Mouse (Mus musculus) forebrain, embryonic 15.5 days (tissue): Measurements from ENCODE around the gene Zfp518a. TPM values are rescaled to one million over a fixed set of nuclear protein-coding genes. Genes with fewer than 3 reads are reported as not detected.

Source experiments
- ATAC-seq: fragments of 200-750 bp; cut with Nextera tagmentation; replicated peaks from 2 replicates; pipeline ENCODE4 v1.8.0; 2017; ENCODE audit warnings: mild to moderate bottlenecking, moderate TSS enrichment, moderate library complexity
- H3K27ac ChIP-seq: fragments of 300-500 bp; sonication (generic); replicated peaks from 2 replicates; pipeline ENCODE4 v1.5.1; 2015; ENCODE audit warnings: mild to moderate bottlenecking, inconsistent platforms
- H3K27me3 ChIP-seq: fragments of 300-500 bp; sonication (generic); 2 replicates; pipeline ENCODE4 v1.6.1; 2015; ENCODE audit warnings: inconsistent platforms
- H3K36me3 ChIP-seq: fragments of 300-500 bp; sonication (generic); 2 replicates; pipeline ENCODE4 v1.6.1; 2015; ENCODE audit warnings: mild to moderate bottlenecking, inconsistent platforms
- H3K4me1 ChIP-seq: fragments of 300-500 bp; sonication (generic); 2 replicates; pipeline ENCODE4 v1.6.1; 2015; ENCODE audit warnings: inconsistent platforms
- H3K4me2 ChIP-seq: fragments of 300-500 bp; sonication (generic); replicated peaks from 2 replicates; pipeline ENCODE4 v1.6.1; 2015; ENCODE audit warnings: mild to moderate bottlenecking, inconsistent platforms
- H3K4me3 ChIP-seq: fragments of 300-500 bp; sonication (generic); 2 replicates; pipeline ENCODE4 v1.5.1; 2015; ENCODE audit warnings: mild to moderate bottlenecking, inconsistent platforms
- H3K9ac ChIP-seq: fragments of 300-500 bp; sonication (generic); replicated peaks from 2 replicates; pipeline ENCODE4 v1.6.1; 2015; ENCODE audit warnings: mild to moderate bottlenecking, inconsistent platforms
- H3K9me3 ChIP-seq: fragments of 300-500 bp; sonication (generic); 2 replicates; pipeline ENCODE4 v1.6.1; 2016; ENCODE audit warnings: inconsistent platforms
- WGBS: fragments of 180-500 bp; shearing (Covaris S2); methylation state at CpG from one replicate; pipeline ENCODE4 v1.1.7; 2015; ENCODE audit warnings: mixed read lengths; 5-methylcytosine and 5-hydroxymethylcytosine counted together
- microRNA-seq: library from miRNA; unstranded; fragments of <30 nt; microRNA quantifications from one replicate; pipeline ENCODE4, GENCODE M21; 2016
- polyA plus RNA-seq: library from polyadenylated mRNA; unstranded; fragments of >200 nt; fragmentation: Nextera tagmentation; extraction: Ambion mirVana; gene quantifications from 2 replicates; pipeline ENCODE4 v1.2.1, GENCODE M21; 2015

Gene Zfp518a
- polyA plus RNA-seq, 1 experiment from 2014 or later = 6.8 TPM

DNA sequence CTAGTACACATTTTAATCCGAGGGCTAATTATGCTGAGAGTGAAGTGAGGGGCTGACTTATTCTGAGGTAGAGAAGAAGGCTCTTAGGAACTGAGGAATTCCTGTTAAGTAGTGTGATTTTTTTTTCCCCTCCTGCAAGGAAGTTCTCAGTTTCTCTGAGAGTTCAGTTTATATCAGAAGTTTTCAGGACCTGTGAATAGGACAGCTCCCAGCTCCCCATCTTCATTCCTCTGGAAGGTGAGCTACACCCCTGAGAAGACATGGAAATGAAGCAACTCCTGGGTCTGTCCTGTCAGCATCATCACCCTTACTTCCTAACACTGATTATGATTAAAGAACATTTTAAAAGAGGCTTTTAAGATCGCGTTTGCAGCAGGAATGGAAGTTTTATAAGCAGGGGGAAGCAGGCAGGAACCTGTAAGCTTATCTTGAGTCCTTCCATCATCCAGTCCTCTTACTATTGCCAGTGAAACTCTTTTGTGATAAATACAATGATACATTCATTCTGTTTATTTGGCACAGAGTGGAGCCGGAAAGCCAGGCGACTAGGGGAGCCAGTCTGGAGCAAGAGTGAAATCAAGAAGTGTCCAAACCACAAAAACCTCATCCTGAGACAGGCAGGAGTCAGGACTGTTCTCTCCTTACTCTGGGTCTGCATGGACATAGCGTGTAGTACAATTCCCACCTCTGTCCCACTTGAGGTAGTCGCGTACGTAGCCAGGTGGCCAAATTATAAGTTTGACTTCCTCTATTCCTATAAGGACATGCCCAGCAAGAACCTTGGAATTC is 37.3 kb downstream of the Zfp518a start:
- WGBS = 64% methylated on average over 9 of the region's 9 CpGs
- no peak for ATAC-seq

DNA sequence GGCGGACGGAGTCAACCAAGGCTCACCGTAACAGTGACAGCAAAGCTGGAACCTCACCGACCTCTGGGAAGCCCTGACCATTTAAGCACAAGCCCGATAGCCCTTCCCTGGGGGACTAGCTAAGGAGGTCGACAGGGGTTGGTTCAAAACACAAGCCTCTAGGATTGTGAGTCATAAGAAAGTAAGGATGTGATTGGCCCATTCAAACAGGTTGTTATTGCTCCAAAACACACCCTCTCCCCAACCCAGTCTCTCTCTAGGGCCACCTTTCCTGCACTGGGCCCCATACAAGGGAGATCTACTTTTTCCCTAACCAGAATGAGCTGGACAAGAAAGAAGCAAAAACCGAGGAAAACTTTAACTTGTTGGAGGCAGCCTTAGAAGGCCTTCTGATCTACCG is 40.9 kb downstream of the Zfp518a start:
- Histone ChIP-seq H3K9ac (no peak overlapping the region), H3K4me1 (no peaks in the 10 kb centered on the region), H3K27ac (no peak overlapping the region), H3K4me3 (no peak overlapping the region), H3K9me3 (no peaks in the 10 kb centered on the region), H3K4me2 (no peak overlapping the region), H3K27me3 (no peaks in the 10 kb centered on the region), H3K36me3 (no peaks in the 10 kb centered on the region)
- ATAC-seq = no peak
- 46% methylated on average over 8 of the region's 8 CpGs for WGBS

More for the DNA sequence above, 37.3 kb downstream of the Zfp518a start:
- no peak overlapping the region for H3K4me2 ChIP-seq
- H3K36me3 ChIP-seq = no peaks in the 10 kb centered on the region
- no peak overlapping the region for H3K9ac ChIP-seq
- H3K27ac ChIP-seq = no peak overlapping the region
- no peak overlapping the region for H3K4me3 ChIP-seq
- no peaks in the 10 kb centered on the region for H3K27me3 ChIP-seq
- H3K4me1 ChIP-seq = no peaks in the 10 kb centered on the region
- H3K9me3 ChIP-seq = no peaks in the 10 kb centered on the region

DNA sequence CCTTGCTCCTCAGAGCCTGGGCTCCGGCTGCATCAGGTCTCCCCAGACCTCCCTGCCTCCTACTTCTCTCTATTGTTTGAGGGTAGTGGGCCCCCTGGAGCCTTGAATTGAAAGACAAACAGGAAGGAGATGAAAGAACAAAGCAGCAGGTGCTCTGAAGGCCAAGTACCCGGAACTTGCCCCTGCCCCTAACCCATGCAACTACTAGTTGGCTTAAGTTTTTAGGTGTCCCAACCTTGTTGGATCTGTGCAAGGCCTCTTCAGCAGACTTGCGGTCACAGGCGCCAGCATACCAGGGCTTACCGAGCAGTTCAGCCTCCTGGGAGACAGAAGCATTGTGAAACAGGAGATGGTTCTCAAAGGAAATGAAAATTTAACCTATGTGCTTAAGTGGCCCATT is 41.5 kb downstream of the Zfp518a start:
- 29% methylated on average over 5 of the region's 5 CpGs for WGBS
- Histone ChIP-seq H3K4me3 (no peak overlapping the region), H3K27ac (no peak overlapping the region), H3K9me3 (no peaks in the 10 kb centered on the region), H3K27me3 (no peaks in the 10 kb centered on the region), H3K4me2 (no peak overlapping the region), H3K9ac (no peak overlapping the region), H3K4me1 (no peaks in the 10 kb centered on the region), H3K36me3 (no peaks in the 10 kb centered on the region)
- ATAC-seq = no peak

DNA sequence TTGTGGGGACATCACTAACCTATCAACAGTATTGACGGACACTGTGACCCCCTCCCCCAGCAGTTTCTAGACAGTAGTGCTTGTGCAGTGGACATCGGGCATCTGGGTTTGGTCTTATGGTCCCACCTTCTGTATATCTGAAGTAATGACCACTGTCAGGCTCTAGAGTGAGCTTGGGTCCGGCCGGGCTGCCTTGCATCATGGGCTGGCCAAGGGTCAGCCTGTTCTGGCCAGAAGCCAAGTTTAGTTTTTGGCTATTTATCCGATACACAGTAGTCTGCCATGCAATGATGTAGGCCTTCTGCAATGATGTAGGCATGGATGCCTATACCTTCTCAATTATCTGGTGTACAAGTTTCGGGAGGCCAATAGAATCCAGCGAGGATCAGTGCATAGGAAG is 49.0 kb downstream of the Zfp518a start:
- no peak overlapping the region for H3K4me2 ChIP-seq
- no peak overlapping the region for H3K9ac ChIP-seq
- no peaks in the 10 kb centered on the region for H3K4me1 ChIP-seq
- no peak overlapping the region for H3K27ac ChIP-seq
- H3K4me3 ChIP-seq = no peak overlapping the region
- no peaks in the 10 kb centered on the region for H3K9me3 ChIP-seq
- H3K36me3 ChIP-seq = no peaks in the 10 kb centered on the region
- 94% methylated on average over 7 of the region's 7 CpGs for WGBS
- no peaks in the 10 kb centered on the region for H3K27me3 ChIP-seq
- ATAC-seq = no peak

DNA sequence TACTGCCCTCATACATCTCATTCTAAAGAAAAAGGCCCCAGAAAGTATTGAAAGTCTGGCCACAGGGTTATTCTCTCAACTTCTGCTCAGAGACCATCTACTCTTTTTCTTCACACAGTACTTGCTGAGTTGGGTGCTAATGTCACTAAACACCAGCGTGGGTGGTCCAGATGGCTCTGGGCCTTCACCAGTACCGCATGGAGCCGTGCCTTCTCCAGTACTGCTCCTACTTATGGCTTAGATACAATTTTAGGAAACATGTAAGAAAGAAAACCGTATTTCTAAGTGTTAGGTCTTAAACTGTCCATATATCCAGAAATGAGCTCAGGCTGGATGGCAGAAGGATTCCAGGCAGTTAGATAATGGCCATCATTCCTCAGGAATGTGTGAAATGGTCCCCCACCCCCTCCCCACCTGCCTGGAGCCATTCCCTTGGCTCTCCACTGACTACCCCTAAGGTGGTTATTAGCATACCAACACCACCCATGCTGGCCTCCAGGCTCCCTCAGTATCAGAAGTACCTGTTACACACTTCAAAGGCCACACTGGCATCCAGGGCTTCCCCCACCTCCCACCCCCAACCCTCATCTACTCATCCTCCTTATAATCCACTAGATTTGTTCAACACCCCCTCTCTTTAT is 52.6 kb downstream of the Zfp518a start:
- Histone ChIP-seq H3K4me1 (no peaks in the 10 kb centered on the region), H3K27ac (no peak overlapping the region), H3K27me3 (no peaks in the 10 kb centered on the region), H3K9ac (no peak overlapping the region), H3K4me3 (no peak overlapping the region), H3K36me3 (no peaks in the 10 kb centered on the region), H3K9me3 (no peaks in the 10 kb centered on the region), H3K4me2 (no peak overlapping the region)
- ATAC-seq = no peak
- WGBS = 91% methylated on average over 4 of the region's 4 CpGs

DNA sequence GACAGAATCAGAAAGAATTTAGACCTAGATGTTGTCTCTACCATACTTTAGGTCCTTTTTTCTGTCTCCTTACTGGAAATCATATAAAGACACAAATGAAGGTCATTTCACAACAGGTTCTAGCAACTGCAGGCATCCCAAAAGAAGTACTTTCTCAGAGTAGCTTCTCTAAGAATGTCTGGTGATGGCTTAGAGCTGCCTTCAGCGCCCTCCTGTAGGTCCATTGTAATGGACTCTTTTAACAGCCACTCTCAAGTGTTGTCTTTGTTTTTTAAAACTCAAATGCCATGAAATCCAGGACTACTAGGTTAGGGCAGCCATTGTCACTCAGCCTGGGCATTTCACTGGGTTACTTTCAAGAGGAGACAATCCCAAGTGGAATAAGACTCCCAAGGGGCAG is 64.5 kb downstream of the Zfp518a start:
- WGBS = 23% methylated on average over 1 of the region's 1 CpGs
- no peak for ATAC-seq
- Histone ChIP-seq H3K9ac (no peak overlapping the region), H3K27ac (no peak overlapping the region), H3K36me3 (no peaks in the 10 kb centered on the region), H3K4me2 (no peak overlapping the region), H3K4me3 (no peak overlapping the region), H3K27me3 (no peaks in the 10 kb centered on the region), H3K9me3 (no peaks in the 10 kb centered on the region), H3K4me1 (no peaks in the 10 kb centered on the region)

DNA sequence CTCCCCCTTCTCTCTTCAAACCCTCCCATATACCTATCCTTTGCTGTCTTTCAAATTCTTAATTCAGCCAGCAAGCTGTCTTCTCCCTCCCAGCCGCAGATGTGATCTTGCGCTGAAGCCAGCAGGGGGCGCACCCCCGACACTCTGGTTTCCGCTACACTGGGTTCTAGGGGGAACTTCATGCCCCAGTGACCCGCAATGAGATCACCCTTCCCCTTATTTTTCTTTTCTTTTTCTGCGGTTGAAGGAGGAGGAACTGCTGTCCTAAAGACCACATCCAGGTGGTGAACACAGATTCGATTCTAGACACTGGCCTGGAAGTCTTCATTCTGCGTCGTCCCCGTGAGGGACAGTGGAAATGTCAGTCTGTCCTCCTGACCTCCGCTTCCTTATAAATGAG is 68.5 kb downstream of the Zfp518a start:
- no peaks in the 10 kb centered on the region for H3K4me1 ChIP-seq
- no peak for ATAC-seq
- H3K9me3 ChIP-seq = no peaks in the 10 kb centered on the region
- H3K9ac ChIP-seq = no peak overlapping the region
- H3K4me3 ChIP-seq = no peak overlapping the region
- 51% methylated on average over 12 of the region's 12 CpGs for WGBS
- no peak overlapping the region for H3K27ac ChIP-seq
- H3K36me3 ChIP-seq = no peaks in the 10 kb centered on the region
- H3K27me3 ChIP-seq = no peaks in the 10 kb centered on the region
- H3K4me2 ChIP-seq = no peak overlapping the region

DNA sequence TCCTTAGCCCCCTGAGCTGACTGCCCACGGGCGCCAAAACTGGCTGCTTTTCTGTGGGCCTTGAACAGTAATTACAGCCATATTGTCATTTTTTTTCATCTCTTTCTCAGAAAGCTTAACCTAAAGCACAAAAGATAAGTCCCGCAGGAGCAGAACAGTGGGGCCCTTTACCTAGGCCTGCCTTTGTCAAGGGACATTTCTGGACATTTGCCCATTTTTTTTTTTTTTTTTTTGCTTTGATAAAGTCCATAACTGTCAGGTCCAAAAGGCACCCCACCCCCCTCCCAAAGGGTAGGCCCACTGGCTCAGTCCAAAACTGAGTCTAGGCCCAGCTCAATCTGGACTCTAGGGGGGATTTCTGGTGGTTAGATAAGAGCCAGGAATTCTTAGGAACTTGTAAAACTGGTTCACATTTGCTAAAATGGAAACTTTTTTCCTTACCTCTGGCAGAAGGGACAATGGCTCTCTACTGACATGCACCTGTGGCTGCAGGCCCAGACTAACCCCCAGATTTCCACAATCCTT is 69.9 kb downstream of the Zfp518a start:
- Histone ChIP-seq H3K9me3 (no peaks in the 10 kb centered on the region), H3K36me3 (no peaks in the 10 kb centered on the region), H3K4me1 (no peaks in the 10 kb centered on the region), H3K9ac (no peak overlapping the region), H3K27me3 (no peaks in the 10 kb centered on the region), H3K4me2 (no peak overlapping the region), H3K27ac (no peak overlapping the region), H3K4me3 (no peak overlapping the region)
- no peak for ATAC-seq
- WGBS = 38% methylated on average over 3 of the region's 3 CpGs

DNA sequence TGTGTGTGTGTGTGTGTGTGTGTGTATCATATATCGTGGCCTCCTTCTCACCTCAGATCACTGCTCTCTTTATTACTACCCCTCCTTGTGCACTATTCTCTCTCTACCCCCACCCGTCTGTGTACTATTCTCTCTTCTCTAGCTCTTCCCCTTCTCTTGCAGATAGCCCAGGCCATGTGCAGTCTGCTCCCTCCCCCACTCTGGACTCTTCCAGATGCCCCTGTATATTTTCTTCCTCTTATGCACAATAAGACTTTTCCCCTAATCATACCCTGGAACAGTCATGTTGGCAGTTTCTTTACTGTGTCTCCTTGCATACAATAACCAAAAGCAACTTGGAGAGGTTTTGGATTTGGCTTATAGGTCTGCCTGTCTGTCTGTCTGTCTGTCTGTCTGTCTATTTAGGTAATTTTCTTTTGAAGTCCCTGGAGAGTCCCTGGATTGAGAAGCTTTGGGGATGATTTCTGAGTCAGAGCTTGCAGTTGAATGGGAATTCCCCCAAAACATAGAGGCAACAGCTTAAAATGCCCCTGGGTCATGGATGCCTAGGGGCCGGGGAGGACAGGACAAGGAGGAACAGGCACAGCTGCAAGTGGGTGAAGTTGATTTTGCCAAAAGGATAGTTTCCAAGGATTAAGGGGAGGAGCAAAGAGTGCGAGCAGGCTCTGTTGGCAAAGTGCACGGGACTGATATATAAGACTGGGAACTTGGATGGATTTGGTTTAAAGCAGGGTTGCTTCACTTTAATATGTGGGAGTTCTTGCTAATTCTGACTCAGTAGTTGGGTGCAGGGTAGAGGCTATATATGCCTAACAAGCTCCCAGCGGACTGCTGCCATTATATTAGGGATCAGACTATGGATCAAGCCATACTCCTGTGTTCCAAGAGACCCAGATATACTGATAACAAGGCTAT is 70.7 kb downstream of the Zfp518a start:
- no peak for ATAC-seq
- H3K9ac ChIP-seq = no peak overlapping the region
- no peaks in the 10 kb centered on the region for H3K36me3 ChIP-seq
- no peaks in the 10 kb centered on the region for H3K4me1 ChIP-seq
- WGBS = 81% methylated on average over 6 of the region's 6 CpGs
- H3K27ac ChIP-seq = no peak overlapping the region
- no peaks in the 10 kb centered on the region for H3K27me3 ChIP-seq
- H3K4me2 ChIP-seq = no peak overlapping the region
- H3K9me3 ChIP-seq = no peaks in the 10 kb centered on the region
- no peak overlapping the region for H3K4me3 ChIP-seq

Small RNA genes within 50 kb of the gene (microRNA-seq; reads per million reads assigned to microRNA genes)
- gene Mir8092 = 0.66 reads per million

Other genes starting within 250 kb of the Zfp518a start
- gene Cc2d2b, start 146.0 kb upstream of the Zfp518a start, polyA plus RNA-seq = 0.13 and 0.33 TPM in 2 replicates
- gene Ccnj, start 63.4 kb upstream of the Zfp518a start, polyA plus RNA-seq = 23.0 and 23.3 TPM in 2 replicates
- gene Blnk, start 99.8 kb downstream of the Zfp518a start, polyA plus RNA-seq = 0.80 and 0.88 TPM in 2 replicates
- not detected in 2 replicates for gene Dntt, start 134.6 kb downstream of the Zfp518a start, polyA plus RNA-seq
- not detected in 2 replicates for gene Opalin, start 182.4 kb downstream of the Zfp518a start, polyA plus RNA-seq